Mouse (Mus musculus) monocyte, adult 5-6 weeks (primary cell): Measurements from ENCODE around the gene Vwa1. TPM values are rescaled to one million over a fixed set of nuclear protein-coding genes. Genes with fewer than 3 reads are reported as not detected.

Experiments used
- total RNA-seq: library from RNA; stranded (forward); fragments of 200-1000, 200-491, 200-594 nt; gene quantifications from 3 replicates; pipeline ENCODE4 v1.2.3, GENCODE M21; 2017

Vwa1 gene
- total RNA-seq, 1 experiment from 2014 or later: not detected

Other genes with a start within 250 kb of the Vwa1 start
- 392 to 513 TPM (median 506 TPM) in 3 replicates for gene Nadk, start 212.3 kb downstream of the Vwa1 start, total RNA-seq
- gene Slc35e2, start 173.3 kb downstream of the Vwa1 start, total RNA-seq: 6.5 to 13.6 TPM (median 9.2 TPM) in 3 replicates
- gene Cdk11b, start 149.8 kb downstream of the Vwa1 start, total RNA-seq: 145 to 205 TPM (median 169 TPM) in 3 replicates
- not detected in 3 replicates for gene Gm10563, start 129.3 kb downstream of the Vwa1 start, total RNA-seq
- gene Mmp23, start 121.3 kb downstream of the Vwa1 start, total RNA-seq: not detected in 3 replicates
- gene Mib2, start 105.5 kb downstream of the Vwa1 start, total RNA-seq: 14.3 to 35.4 TPM (median 16.5 TPM) in 3 replicates
- gene Fndc10, start 80.4 kb downstream of the Vwa1 start, total RNA-seq: 0.21 to 0.68 TPM (median 0.48 TPM) in 3 replicates
- 131 to 171 TPM (median 143 TPM) in 3 replicates for gene Ssu72, start 69.9 kb downstream of the Vwa1 start, total RNA-seq
- gene Tmem240, start 39.9 kb downstream of the Vwa1 start, total RNA-seq: 0.10 to 0.86 TPM in 2 of 3 replicates, not detected in the other
- 24.8 to 30.3 TPM (median 26.4 TPM) in 3 replicates for gene Atad3a, start 13.6 kb downstream of the Vwa1 start, total RNA-seq
- not detected in 3 replicates for gene Tmem88b, start 11.2 kb upstream of the Vwa1 start, total RNA-seq
- not detected in 3 replicates for gene Ankrd65, start 15.7 kb upstream of the Vwa1 start, total RNA-seq
- 39.1 to 56.7 TPM (median 44.1 TPM) in 3 replicates for gene Mrpl20, start 28.2 kb upstream of the Vwa1 start, total RNA-seq
- gene Ccnl2, start 37.8 kb upstream of the Vwa1 start, total RNA-seq: 228 to 239 TPM (median 228 TPM) in 3 replicates
- gene Aurkaip1, start 56.6 kb upstream of the Vwa1 start, total RNA-seq: 102 to 125 TPM (median 108 TPM) in 3 replicates
- 0.29 to 15.8 TPM (median 2.0 TPM) in 3 replicates for gene Mxra8, start 65.0 kb upstream of the Vwa1 start, total RNA-seq
- gene Dvl1, start 72.7 kb upstream of the Vwa1 start, total RNA-seq: 18.8 to 30.1 TPM (median 27.0 TPM) in 3 replicates
- 0.29 to 1.6 TPM (median 0.64 TPM) in 3 replicates for gene Tas1r3, start 88.7 kb upstream of the Vwa1 start, total RNA-seq
- 5.7 to 8.4 TPM (median 6.6 TPM) in 3 replicates for gene Cptp, start 94.7 kb upstream of the Vwa1 start, total RNA-seq
- 21.5 to 28.1 TPM (median 24.5 TPM) in 3 replicates for gene Ints11, start 94.8 kb upstream of the Vwa1 start, total RNA-seq
- gene Pusl1, start 117.1 kb upstream of the Vwa1 start, total RNA-seq: 3.8 to 12.8 TPM (median 10.3 TPM) in 3 replicates
- gene Acap3, start 117.1 kb upstream of the Vwa1 start, total RNA-seq: 17.2 to 19.3 TPM (median 17.3 TPM) in 3 replicates
- 79.0 to 128 TPM (median 101 TPM) in 3 replicates for gene Ube2j2, start 169.1 kb upstream of the Vwa1 start, total RNA-seq
- 0.85 to 1.4 TPM in 2 of 3 replicates, not detected in the other for gene C1qtnf12, start 187.6 kb upstream of the Vwa1 start, total RNA-seq
- gene B3galt6, start 218.0 kb upstream of the Vwa1 start, total RNA-seq: 2.8 to 3.5 TPM (median 3.1 TPM) in 3 replicates
- 300 to 351 TPM (median 344 TPM) in 3 replicates for gene Sdf4, start 218.2 kb upstream of the Vwa1 start, total RNA-seq
- 1.8 to 6.6 TPM (median 5.3 TPM) in 3 replicates for gene Tnfrsf4, start 239.1 kb upstream of the Vwa1 start, total RNA-seq